Comparison of ENCODE assay signal across 10 mouse cellular contexts in the genomic region with DNA sequence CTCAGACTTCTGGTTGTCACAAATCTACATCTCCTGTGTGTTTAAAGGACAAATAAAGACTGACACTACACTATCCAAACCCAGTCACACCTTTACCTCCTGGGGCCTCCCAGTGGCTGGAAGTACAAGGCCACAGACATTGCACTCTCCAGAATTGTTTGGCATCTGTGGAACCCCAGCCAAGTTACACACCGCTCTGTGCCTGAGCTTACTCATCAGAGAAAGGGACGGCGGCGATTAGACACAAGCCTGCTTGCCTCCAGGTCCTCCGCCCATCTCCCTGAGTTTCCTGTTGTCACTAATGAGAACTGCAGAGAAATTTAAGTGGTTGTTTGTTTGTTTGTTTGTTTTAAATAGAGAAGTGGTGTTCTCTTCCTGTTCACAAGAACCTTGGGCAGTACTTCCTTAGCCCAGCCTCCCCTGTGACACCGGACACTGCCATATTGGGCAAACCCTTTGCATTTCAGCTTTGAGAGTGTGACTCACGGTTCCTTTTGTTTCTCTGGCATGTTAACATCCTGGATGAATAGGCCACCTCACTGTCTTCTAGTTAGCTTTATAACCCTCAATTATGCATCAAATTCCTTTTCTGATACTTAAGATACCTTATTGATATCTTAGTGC. TPM values are rescaled to one million over a fixed set of nuclear protein-coding genes. Genes with fewer than 3 reads are reported as not detected.
DNase-seq lines count a peak whose midpoint lies in the region; ATAC-seq and TF ChIP-seq lines count a peak whose summit lies in the region.
"Had no signal": no experiment of that assay in that cellular context is flagged by ENCODE, and none has a peak within 500 bp of the region (broad histone marks: within the 10 kb centered on the region; RNA-seq: fewer than 3 reads in every experiment).

No protein-coding gene starts in this region.

- no peak; the same call in 1 of the 2 replicates for TF ChIP-seq CTCF in kidney, adult 2 months (conservative IDR thresholded peaks at IDR 0.05; ENCODE audit: insufficient read depth, insufficient read length, low read depth, low read length)
- no peak for TF ChIP-seq CTCF in C2C12 (IDR thresholded peaks at IDR 0.05; ENCODE audit: control insufficient read depth, insufficient read depth, insufficient read length)

- no peak overlapping the region for H3ac ChIP-seq in C2C12 (ENCODE audit: control insufficient read depth, insufficient read length, low read depth)

- no peak for TF ChIP-seq POLR2A in kidney, adult 2 months (IDR thresholded peaks at IDR 0.05; ENCODE audit: low read depth, low read length)

- DNase-seq in kidney, adult 2 months = peak; percentile 37
- no peak for DNase-seq in kidney, adult 18-20 months
- no peak for DNase-seq in urinary bladder, postnatal 25 days (ENCODE audit: low spot score)
- no peak for DNase-seq in cerebellum, adult 8-10 months
- DNase-seq: cerebellum, adult 11 months; gastrocnemius, postnatal 10 days had no signal

- no peaks in the 10 kb centered on the region for H3K4me1 ChIP-seq in kidney, adult 2 months (ENCODE audit: control insufficient read depth, insufficient read depth, low read length)
- H3K4me1 ChIP-seq in brown adipose tissue, adult 24 weeks (ENCODE audit: control insufficient read depth, insufficient read depth, insufficient read length, low read length) = peaks cover 4% of the 10 kb centered on the region; the same call in 1 of the 2 replicates
- H3K4me1 ChIP-seq: lung, embryonic 15.5 days had no signal

- H3K4me3 ChIP-seq in kidney, adult 2 months (ENCODE audit: insufficient read depth, low read depth, low read length) = no peak overlapping the region
- H3K4me3 ChIP-seq in C2C12 (ENCODE audit: insufficient read depth, poor library complexity, severe bottlenecking) = no peak overlapping the region
- no peak overlapping the region for H3K4me3 ChIP-seq in brown adipose tissue, adult 24 weeks (ENCODE audit: insufficient read depth, low read depth, low read length)
- H3K4me3 ChIP-seq: lung, embryonic 15.5 days had no signal

- no peaks in the 10 kb centered on the region for H3K79me3 ChIP-seq in C2C12 (ENCODE audit: low read depth)

- H3K27me3 ChIP-seq in kidney, adult 2 months (replicated peaks; ENCODE audit: control insufficient read depth, insufficient read depth, low read length) = no peaks in the 10 kb centered on the region
- H3K27me3 ChIP-seq in C2C12 (ENCODE audit: control insufficient read depth, insufficient read depth, insufficient read length) = no peaks in the 10 kb centered on the region
- H3K27me3 ChIP-seq: lung, embryonic 15.5 days had no signal

- ATAC-seq in megakaryocyte, adult 5-6 weeks (ENCODE audit: poor library complexity, severe bottlenecking) = peak; percentile 97

- WGBS in kidney, adult 2 months = 76% methylated on average over 7 of the region's 7 CpGs

- H3K27ac ChIP-seq in kidney, adult 2 months (ENCODE audit: insufficient read depth, low read depth, low read length) = 0 out of 2 replicates have a peak overlapping the region, but pooled peaks have one; percentile 5
- H3K27ac ChIP-seq in brown adipose tissue, adult 24 weeks (replicated peaks; ENCODE audit: low read depth, low read length) = peak overlapping the region; percentile 83
- H3K27ac ChIP-seq: lung, embryonic 15.5 days had no signal

- no peaks in the 10 kb centered on the region for H3K36me3 ChIP-seq in kidney, adult 2 months (ENCODE audit: control insufficient read depth, insufficient read depth, low read length)
- H3K36me3 ChIP-seq in C2C12 (ENCODE audit: control insufficient read depth, insufficient read depth) = no peaks in the 10 kb centered on the region
- H3K36me3 ChIP-seq: lung, embryonic 15.5 days had no signal

- no peaks in the 10 kb centered on the region for H3K79me2 ChIP-seq in C2C12 (ENCODE audit: control insufficient read depth, insufficient read depth)

TF ChIP-seq in C2C12, 6 proteins besides CTCF, POLR2A, EP300 and RAD21:
- no peak for TF ChIP-seq MYOD1 (IDR thresholded peaks at IDR 0.05; ENCODE audit: control insufficient read depth, insufficient read length, low read depth)
- peak; percentile 65 for TF ChIP-seq CEBPB (IDR thresholded peaks at IDR 0.05; ENCODE audit: low read depth)

RNA-seq across cellular contexts. Expression of gene Cfap54, which starts 13.7 kb away (rescaled TPM):
- 0.39 and 0.48 TPM in 2 replicates for polyA plus RNA-seq in kidney, adult 2 months (2012; rRNA removed)
- 0.01 TPM for polyA plus RNA-seq in C2C12 (2012; fragmentation: generic; extraction: Trizol)
- polyA plus RNA-seq in brown adipose tissue, adult 24 weeks (2012; ENCODE audit: insufficient read depth, insufficient read length, missing spikeins) = 1.3 and 2.8 TPM in 2 replicates
- 0.25 and 0.57 TPM in 2 replicates for total RNA-seq in megakaryocyte, adult 5-6 weeks (2015)
- 0.24 and 1.1 TPM in 2 replicates for total RNA-seq in megakaryocyte, adult 5-6 weeks (2017)
